Mouse (Mus musculus): ENCODE results near the gene Apbb2. TPM values are rescaled to one million over a fixed set of nuclear protein-coding genes. Genes with fewer than 3 reads are reported as not detected.

Apbb2 gene
- polyA plus RNA-seq, 1 experiment from 2014 or later = 5.6 TPM

DNA sequence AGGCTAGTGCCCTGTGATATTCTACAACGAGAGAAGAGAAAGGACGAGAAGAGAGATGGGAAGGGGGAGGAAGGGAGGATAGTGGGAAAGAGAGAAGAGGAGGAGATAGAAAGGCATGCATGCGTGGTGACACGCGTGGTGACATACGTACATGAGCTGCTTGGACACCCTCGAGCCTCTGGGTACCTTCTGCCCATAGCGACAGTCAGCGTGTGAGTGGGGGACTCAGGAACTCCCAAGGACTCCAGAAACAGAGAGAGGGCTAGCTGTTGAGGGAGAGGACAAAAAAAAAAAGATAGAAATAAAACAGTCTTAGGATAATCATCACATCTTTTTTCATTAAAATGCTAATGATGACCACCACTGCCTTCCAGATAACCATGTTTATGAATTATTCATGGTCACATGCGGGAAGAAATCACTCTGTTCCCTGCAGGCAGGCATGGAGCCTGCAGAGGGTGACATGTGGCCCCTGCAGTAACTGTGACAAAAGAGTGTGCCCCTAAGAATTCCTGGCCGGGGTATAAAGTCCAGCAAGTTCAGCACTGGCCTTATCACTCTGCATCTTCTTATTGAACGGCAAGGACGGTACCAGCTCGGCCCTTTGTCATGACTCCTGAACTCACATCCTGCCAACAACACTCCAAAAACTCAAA lies 126.5 kb downstream of the Apbb2 start:
- 76% methylated on average over 14 of the region's 14 CpGs for WGBS (ENCODE audit: insufficient replicate concordance)
- Histone ChIP-seq H3K4me3 (ENCODE audit: low read depth, low read length) (no peak overlapping the region), H3K27ac (ENCODE audit: low read depth) (no peak overlapping the region), H3K9me3 (ENCODE audit: low read length) (no peaks in the 10 kb centered on the region), H3K9ac (replicated peaks) (no peak overlapping the region), H3K36me3 (replicated peaks; ENCODE audit: insufficient read depth, low read length) (no peaks in the 10 kb centered on the region), H3K4me1 (ENCODE audit: insufficient read depth) (no peaks in the 10 kb centered on the region; the same call in 1 of the 2 replicates), H3K27me3 (ENCODE audit: insufficient read depth, low read length) (no peaks in the 10 kb centered on the region), H3K4me2 (ENCODE audit: low read depth, low read length) (no peak overlapping the region)
- TF ChIP-seq CTCF (IDR thresholded peaks at IDR 0.05; ENCODE audit: low read depth) (no peak), EP300 (IDR thresholded peaks at IDR 0.05; ENCODE audit: low read depth) (no peak)
- no peak for DNase-seq
- ATAC-seq = no peak

DNA sequence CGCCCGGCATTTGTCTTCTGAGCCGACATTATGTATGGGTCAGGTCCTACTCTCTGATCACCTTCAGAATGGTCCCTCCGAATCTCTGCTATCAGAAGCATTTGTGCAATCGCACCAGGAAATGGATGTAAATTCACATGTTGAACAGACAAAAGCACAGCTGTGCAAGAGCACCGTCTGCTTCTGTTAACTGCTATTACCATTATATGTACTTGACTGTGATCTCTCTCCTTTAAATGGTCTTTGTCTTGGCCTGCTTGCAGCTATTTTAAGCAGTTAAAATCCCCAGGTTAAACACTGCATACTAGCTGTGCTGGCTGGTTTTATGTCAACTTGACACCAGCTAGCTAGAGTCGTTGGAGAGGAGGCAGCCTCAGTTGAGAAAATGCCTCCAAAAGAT lies 132.6 kb downstream of the Apbb2 start:
- ATAC-seq = no peak
- Histone ChIP-seq H3K27me3 (ENCODE audit: insufficient read depth, low read length) (no peaks in the 10 kb centered on the region), H3K4me3 (ENCODE audit: low read depth, low read length) (no peak overlapping the region), H3K36me3 (replicated peaks; ENCODE audit: insufficient read depth, low read length) (no peaks in the 10 kb centered on the region), H3K9ac (replicated peaks) (no peak overlapping the region), H3K27ac (ENCODE audit: low read depth) (no peak overlapping the region), H3K9me3 (ENCODE audit: low read length) (no peaks in the 10 kb centered on the region), H3K4me1 (ENCODE audit: insufficient read depth) (no peaks in the 10 kb centered on the region), H3K4me2 (ENCODE audit: low read depth, low read length) (no peak overlapping the region)
- DNase-seq = no peak
- TF ChIP-seq CTCF (IDR thresholded peaks at IDR 0.05; ENCODE audit: low read depth) = no peak
- no peak for TF ChIP-seq EP300 (IDR thresholded peaks at IDR 0.05; ENCODE audit: low read depth)
- WGBS (ENCODE audit: insufficient replicate concordance) = 73% methylated on average over 7 of the region's 7 CpGs

DNA sequence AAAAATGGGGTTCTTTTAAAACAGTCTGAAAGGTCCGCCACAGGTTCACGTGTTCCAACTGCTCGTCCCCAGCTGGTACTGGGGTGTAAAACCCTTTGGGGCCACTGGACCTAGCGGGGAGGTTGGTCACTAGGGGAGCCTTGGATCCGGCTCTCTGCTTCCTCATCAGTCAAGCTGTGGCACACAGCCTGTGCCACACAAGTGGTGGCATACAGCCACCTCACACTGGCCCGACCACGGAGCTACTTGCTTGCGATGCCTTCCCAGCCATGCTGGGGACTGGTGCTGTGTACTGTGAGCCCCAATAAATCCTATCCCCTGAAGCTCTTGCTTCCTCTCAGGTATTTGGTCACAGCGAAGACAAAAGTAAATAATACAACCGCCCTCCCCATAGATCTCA lies 142.3 kb downstream of the Apbb2 start:
- DNase-seq (no peak), ATAC-seq (no peak)
- H3K4me3 ChIP-seq (ENCODE audit: low read depth, low read length) = no peak overlapping the region
- TF ChIP-seq EP300 (IDR thresholded peaks at IDR 0.05; ENCODE audit: low read depth) (no peak), CTCF (IDR thresholded peaks at IDR 0.05; ENCODE audit: low read depth) (no peak)
- no peak overlapping the region for H3K27ac ChIP-seq (ENCODE audit: low read depth)
- H3K4me1 ChIP-seq (ENCODE audit: insufficient read depth) = no peaks in the 10 kb centered on the region
- WGBS (ENCODE audit: insufficient replicate concordance) = 74% methylated on average over 10 of the region's 10 CpGs
- H3K9ac ChIP-seq (replicated peaks) = no peak overlapping the region
- no peaks in the 10 kb centered on the region for H3K36me3 ChIP-seq (replicated peaks; ENCODE audit: insufficient read depth, low read length)
- no peaks in the 10 kb centered on the region for H3K9me3 ChIP-seq (ENCODE audit: low read length)
- H3K27me3 ChIP-seq (ENCODE audit: insufficient read depth, low read length) = no peaks in the 10 kb centered on the region
- peak overlapping the region; percentile 54 for H3K4me2 ChIP-seq (ENCODE audit: low read depth, low read length)

DNA sequence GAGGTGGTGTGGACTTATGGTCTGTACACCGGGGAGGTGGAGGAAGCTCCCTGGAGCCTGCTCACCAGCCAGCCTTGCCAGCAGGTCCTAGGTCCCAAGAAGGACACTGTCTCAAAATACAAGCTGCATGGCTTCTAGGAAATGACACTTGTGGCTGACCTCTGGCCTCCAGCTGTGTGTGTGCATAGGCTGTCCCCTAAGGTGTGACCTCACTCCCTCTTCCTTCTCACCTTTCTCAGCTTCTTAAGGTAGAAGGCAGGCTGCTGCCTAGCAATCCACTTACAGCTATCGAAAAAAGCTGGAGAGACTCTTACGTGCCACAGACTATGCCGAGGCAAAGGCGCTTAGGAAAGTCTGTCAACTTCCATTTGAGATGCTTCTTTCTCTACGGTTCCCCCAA lies 142.8 kb downstream of the Apbb2 start:
- 82% methylated on average over 6 of the region's 6 CpGs for WGBS (ENCODE audit: insufficient replicate concordance)
- DNase-seq (no peak), ATAC-seq (no peak)
- Histone ChIP-seq H3K4me3 (ENCODE audit: low read depth, low read length) (no peak overlapping the region), H3K9me3 (ENCODE audit: low read length) (no peaks in the 10 kb centered on the region), H3K4me1 (ENCODE audit: insufficient read depth) (no peaks in the 10 kb centered on the region; the same call in 1 of the 2 replicates), H3K27ac (ENCODE audit: low read depth) (no peak overlapping the region), H3K4me2 (ENCODE audit: low read depth, low read length) (no peak overlapping the region), H3K36me3 (replicated peaks; ENCODE audit: insufficient read depth, low read length) (no peaks in the 10 kb centered on the region), H3K9ac (replicated peaks) (no peak overlapping the region), H3K27me3 (ENCODE audit: insufficient read depth, low read length) (no peaks in the 10 kb centered on the region)
- no peak for TF ChIP-seq EP300 (IDR thresholded peaks at IDR 0.05; ENCODE audit: low read depth)
- TF ChIP-seq CTCF (IDR thresholded peaks at IDR 0.05; ENCODE audit: low read depth) = no peak

DNA sequence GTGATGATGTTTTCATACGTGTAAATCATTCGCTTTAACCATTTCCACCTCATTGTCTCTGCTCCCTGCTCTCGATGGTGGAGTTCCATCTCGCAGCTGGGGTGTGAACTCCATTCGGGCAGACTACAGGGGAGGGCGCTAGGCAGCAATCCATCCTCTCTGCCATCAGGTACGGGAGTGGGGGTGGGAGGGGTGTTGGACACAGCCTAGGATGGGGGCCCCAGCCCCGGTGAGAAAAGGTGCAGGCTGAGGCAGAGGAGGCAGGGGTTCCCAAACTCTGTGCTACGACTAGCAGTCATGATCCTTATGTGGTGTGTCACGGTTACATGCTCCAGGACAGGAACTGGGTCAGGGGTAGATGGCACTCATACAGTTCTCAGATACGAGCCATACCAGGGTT lies 144.4 kb downstream of the Apbb2 start:
- TF ChIP-seq EP300 (IDR thresholded peaks at IDR 0.05; ENCODE audit: low read depth) = no peak
- TF ChIP-seq CTCF (IDR thresholded peaks at IDR 0.05; ENCODE audit: low read depth) = no peak
- H3K36me3 ChIP-seq (replicated peaks; ENCODE audit: insufficient read depth, low read length) = no peaks in the 10 kb centered on the region
- H3K9ac ChIP-seq (replicated peaks) = no peak overlapping the region
- ATAC-seq (no peak), DNase-seq (no peak)
- H3K4me2 ChIP-seq (ENCODE audit: low read depth, low read length) = no peak overlapping the region
- H3K27ac ChIP-seq (ENCODE audit: low read depth) = no peak overlapping the region
- no peaks in the 10 kb centered on the region for H3K27me3 ChIP-seq (ENCODE audit: insufficient read depth, low read length)
- WGBS (ENCODE audit: insufficient replicate concordance) = 77% methylated on average over 11 of the region's 11 CpGs
- no peaks in the 10 kb centered on the region; the same call in none of the 2 replicates for H3K4me1 ChIP-seq (ENCODE audit: insufficient read depth)
- no peak overlapping the region for H3K4me3 ChIP-seq (ENCODE audit: low read depth, low read length)
- no peaks in the 10 kb centered on the region for H3K9me3 ChIP-seq (ENCODE audit: low read length)

DNA sequence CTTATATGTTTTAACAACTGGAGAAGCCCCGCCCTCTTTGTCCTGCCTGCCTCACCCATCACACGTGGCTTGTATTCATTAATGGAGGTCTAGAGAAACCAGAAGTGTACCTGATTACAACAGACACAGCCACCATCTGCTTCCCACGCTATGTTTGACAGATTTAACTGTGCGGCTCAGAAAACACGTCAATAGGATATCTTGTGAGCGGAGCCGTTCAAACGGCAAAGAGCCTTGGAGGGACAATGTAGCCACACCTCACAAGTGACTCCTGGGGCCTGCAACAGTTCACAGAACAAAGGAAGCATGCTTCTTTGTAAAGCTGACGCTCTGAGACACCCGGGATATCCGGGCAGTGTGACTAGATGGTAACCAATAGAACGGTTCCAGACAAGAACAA lies 145.0 kb downstream of the Apbb2 start:
- TF ChIP-seq EP300 (IDR thresholded peaks at IDR 0.05; ENCODE audit: low read depth) (no peak), CTCF (IDR thresholded peaks at IDR 0.05; ENCODE audit: low read depth) (no peak)
- Histone ChIP-seq H3K4me1 (ENCODE audit: insufficient read depth) (no peaks in the 10 kb centered on the region; the same call in none of the 2 replicates), H3K27ac (ENCODE audit: low read depth) (no peak overlapping the region), H3K4me2 (ENCODE audit: low read depth, low read length) (no peak overlapping the region), H3K36me3 (replicated peaks; ENCODE audit: insufficient read depth, low read length) (no peaks in the 10 kb centered on the region), H3K27me3 (ENCODE audit: insufficient read depth, low read length) (no peaks in the 10 kb centered on the region), H3K9me3 (ENCODE audit: low read length) (no peaks in the 10 kb centered on the region), H3K9ac (replicated peaks) (no peak overlapping the region), H3K4me3 (ENCODE audit: low read depth, low read length) (no peak overlapping the region)
- no peak for ATAC-seq
- no peak for DNase-seq
- 68% methylated on average over 12 of the region's 12 CpGs for WGBS (ENCODE audit: insufficient replicate concordance)

Measured in liver, postnatal 0 days (tissue).